Mouse (Mus musculus): ENCODE measurements around the gene Gm26727.
"Not testable (repeated sequence)": the region's sequence is repeated elsewhere in the genome, so short reads cannot be mapped to it uniquely, and the experiment has no call there.

Gm26727 gene

GRCm38 (mm10) chr2:67433081-67433480 is at the start of gene Gm26727:
TSS of gene Gm26727 (minus strand) at chr2:67433181.
- DNase-seq: no peak

GRCm38 (mm10) chr2:67481051-67481450 is 48.1 kb upstream of the Gm26727 start:
- DNase-seq: no peak

- DNase-seq: peak; percentile 10
Observed at GRCm38 (mm10) chr2:67477753-67478152, 44.8 kb upstream of the Gm26727 start.

- DNase-seq: not testable (repeated sequence)
Observed at GRCm38 (mm10) chr2:67470030-67470429, 37.0 kb upstream of the Gm26727 start.

- no peak for DNase-seq
Observed at GRCm38 (mm10) chr2:67467036-67467435, 34.1 kb upstream of the Gm26727 start.

GRCm38 (mm10) chr2:67460857-67461256 is 27.9 kb upstream of the Gm26727 start:
- no peak for DNase-seq

- DNase-seq: no peak
Observed at GRCm38 (mm10) chr2:67447206-67447605, 14.2 kb upstream of the Gm26727 start.

- DNase-seq: no peak
Observed at GRCm38 (mm10) chr2:67446772-67447171, 13.8 kb upstream of the Gm26727 start.

GRCm38 (mm10) chr2:67445780-67446179 is 12.8 kb upstream of the Gm26727 start, which contains the start of gene Xirp2:
TSS of gene Xirp2 (plus strand) at chr2:67446002.
- no peak for DNase-seq

GRCm38 (mm10) chr2:67438309-67438708 is 5.3 kb upstream of the Gm26727 start:
- no peak for DNase-seq

- no peak for DNase-seq
Observed at GRCm38 (mm10) chr2:67422799-67423198, 10.2 kb downstream of the Gm26727 start.

- DNase-seq: no peak
Observed at GRCm38 (mm10) chr2:67420853-67421252, 12.1 kb downstream of the Gm26727 start.

- DNase-seq: not testable (repeated sequence)
Observed at GRCm38 (mm10) chr2:67413425-67413824, 19.6 kb downstream of the Gm26727 start, which contains the start of gene Gm21830. TSS of gene Gm21830 (plus strand) at chr2:67413725.

Data from thymus, postnatal 14 days (tissue).